Mouse (Mus musculus) bone marrow, adult 2 months (tissue): Measurements from ENCODE around the gene Lias. TPM values are rescaled to one million over a fixed set of nuclear protein-coding genes. Genes with fewer than 3 reads are reported as not detected.

Source experiments
- H3K27ac ChIP-seq: fragments of 200-500 bp; 2 replicates; pipeline ENCODE4 v1.5.1; 2012; ENCODE audit warnings: low read depth, mild to moderate bottlenecking, control low read depth, inconsistent platforms, low read length; ENCODE audit not compliant: control insufficient read depth, poor library complexity, insufficient read depth
- H3K4me1 ChIP-seq: fragments of 200-500 bp; 2 replicates; pipeline ENCODE4 v1.6.1; 2011; ENCODE audit warnings: low read length; ENCODE audit not compliant: control insufficient read depth, insufficient read depth
- H3K4me3 ChIP-seq: fragments of 200-500 bp; replicated peaks from 2 replicates; pipeline ENCODE3; 2011; ENCODE audit warnings: mild to moderate bottlenecking, low read depth, low read length, control low read depth; ENCODE audit not compliant: control insufficient read depth
- CTCF ChIP-seq: fragments of 200-500 bp; IDR thresholded peaks from 2 replicates; pipeline ENCODE4 v1.5.1; 2011; ENCODE audit warnings: low read length, control low read depth; ENCODE audit not compliant: control insufficient read depth, insufficient read depth
- POLR2A ChIP-seq: fragments of 200-500 bp; IDR thresholded peaks from 2 replicates; pipeline ENCODE4 v1.6.1; 2011; ENCODE audit warnings: low read depth, mild to moderate bottlenecking, control low read depth, low read length, borderline replicate concordance; ENCODE audit not compliant: control insufficient read depth
- WGBS: fragments of 180-500 bp; shearing (Covaris S2); methylation state at CpG from one replicate; pipeline ENCODE4 v1.1.7; 2018; 5-methylcytosine and 5-hydroxymethylcytosine counted together
- polyA plus RNA-seq: library from polyadenylated mRNA; stranded (reverse); fragments of >200 nt; gene quantifications from 2 replicates; pipeline ENCODE4 v1.2.4, GENCODE M21; 2011; ENCODE audit warnings: low replicate concordance; ENCODE audit not compliant: missing spikeins, insufficient read depth, insufficient read length

The Lias gene
- polyA plus RNA-seq, 1 experiment: 25.3 TPM

GRCm38 (mm10) chr5:65454771-65455170 lies 63.5 kb downstream of the Lias start:
- Histone ChIP-seq H3K27ac (no peak overlapping the region), H3K4me3 (no peak overlapping the region), H3K4me1 (no peaks in the 10 kb centered on the region)
- TF ChIP-seq POLR2A (no peak), CTCF (no peak)
- 77% methylated on average over 5 of the region's 5 CpGs for WGBS

GRCm38 (mm10) chr5:65457086-65457827 lies 66.0 kb downstream of the Lias start:
- TF ChIP-seq CTCF: no peak
- no peak for TF ChIP-seq POLR2A
- 89% methylated on average over 7 of the region's 7 CpGs for WGBS
- H3K4me1 ChIP-seq: no peaks in the 10 kb centered on the region
- no peak overlapping the region for H3K4me3 ChIP-seq
- no peak overlapping the region for H3K27ac ChIP-seq

- no peaks in the 10 kb centered on the region for H3K4me1 ChIP-seq
- no peak overlapping the region for H3K4me3 ChIP-seq
- no peak overlapping the region for H3K27ac ChIP-seq
- TF ChIP-seq CTCF: no peak
- TF ChIP-seq POLR2A: no peak
- WGBS: 76% methylated on average over 5 of the region's 5 CpGs
Measured at GRCm38 (mm10) chr5:65457846-65458245, 66.5 kb downstream of the Lias start.

GRCm38 (mm10) chr5:65459454-65459853 lies 68.2 kb downstream of the Lias start:
- WGBS: 92% methylated on average over 3 of the region's 3 CpGs

More at GRCm38 (mm10) chr5:65459454-65459853, 68.2 kb downstream of the Lias start:
- Histone ChIP-seq H3K4me1 (no peaks in the 10 kb centered on the region), H3K4me3 (no peak overlapping the region), H3K27ac (no peak overlapping the region)
- TF ChIP-seq CTCF (no peak), POLR2A (no peak)

Other genes starting within 250 kb of the Lias start
- gene Wdr19, start 191.8 kb upstream of the Lias start, polyA plus RNA-seq: 0.41 and 2.4 TPM in 2 replicates
- gene Rfc1, start 55.8 kb upstream of the Lias start, polyA plus RNA-seq: 31.8 and 42.8 TPM in 2 replicates
- not detected in 2 replicates for gene Klb, start 43.2 kb upstream of the Lias start, polyA plus RNA-seq
- gene Rpl9, start 53 bp upstream of the Lias start, polyA plus RNA-seq: 317 and 324 TPM in 2 replicates
- gene Ugdh, start 44.5 kb downstream of the Lias start, polyA plus RNA-seq: 7.7 and 14.3 TPM in 2 replicates
- gene Gm43552, start 101.3 kb downstream of the Lias start, polyA plus RNA-seq: not detected in 2 replicates
- 58.2 and 62.7 TPM in 2 replicates for gene Smim14, start 145.7 kb downstream of the Lias start, polyA plus RNA-seq
- gene Ube2k, start 145.7 kb downstream of the Lias start, polyA plus RNA-seq: 81.6 and 126 TPM in 2 replicates